Mouse (Mus musculus) limb, embryonic 13.5 days (tissue): Measurements from ENCODE around the gene Rnf225. TPM values are rescaled to one million over a fixed set of nuclear protein-coding genes. Genes with fewer than 3 reads are reported as not detected.

Experiments used
- ATAC-seq: fragments of 200-750 bp; cut with Nextera tagmentation; 2 replicates; pipeline ENCODE4 v1.8.0; 2017; ENCODE audit warnings: low read depth, moderate number of reproducible peaks, moderate TSS enrichment; ENCODE audit not compliant: low FRiP score
- H3K27ac ChIP-seq: fragments of 300-500 bp; sonication (generic); 2 replicates; pipeline ENCODE4 v1.5.1; 2015; ENCODE audit warnings: inconsistent platforms, mild to moderate bottlenecking, moderate library complexity
- H3K27me3 ChIP-seq: fragments of 300-500 bp; sonication (generic); 2 replicates; pipeline ENCODE4 v1.6.1; 2015; ENCODE audit warnings: mild to moderate bottlenecking, inconsistent platforms
- H3K36me3 ChIP-seq: fragments of 300-500 bp; sonication (generic); 2 replicates; pipeline ENCODE4 v1.6.1; 2015; ENCODE audit warnings: inconsistent platforms, mild to moderate bottlenecking, moderate library complexity
- H3K4me1 ChIP-seq: fragments of 300-500 bp; sonication (generic); 2 replicates; pipeline ENCODE4 v1.6.1; 2015; ENCODE audit warnings: inconsistent platforms
- H3K4me2 ChIP-seq: fragments of 300-500 bp; sonication (generic); replicated peaks from 2 replicates; pipeline ENCODE4 v1.6.1; 2015; ENCODE audit warnings: inconsistent platforms, mild to moderate bottlenecking, moderate library complexity
- H3K4me3 ChIP-seq: fragments of 300-500 bp; sonication (generic); 2 replicates; pipeline ENCODE4 v1.5.1; 2015; ENCODE audit warnings: moderate library complexity, mild to moderate bottlenecking, inconsistent platforms
- H3K9ac ChIP-seq: fragments of 300-500 bp; sonication (generic); 2 replicates; pipeline ENCODE4 v1.6.1; 2015; ENCODE audit warnings: mild to moderate bottlenecking, inconsistent platforms
- H3K9me3 ChIP-seq: fragments of 300-500 bp; sonication (generic); 2 replicates; pipeline ENCODE4 v1.6.1; 2016; ENCODE audit warnings: inconsistent platforms
- WGBS: fragments of 180-500 bp; shearing (Covaris S2); methylation state at CpG from one replicate; pipeline ENCODE4 v1.1.7; 2015; 5-methylcytosine and 5-hydroxymethylcytosine counted together
- polyA plus RNA-seq: library from polyadenylated mRNA; unstranded; fragments of >200 nt; fragmentation: Nextera tagmentation; extraction: Ambion mirVana; gene quantifications from 2 replicates; pipeline ENCODE4 v1.2.1, GENCODE M21; 2015

The Rnf225 gene
- polyA plus RNA-seq, 1 experiment from 2014 or later = 0.64 TPM

DNA sequence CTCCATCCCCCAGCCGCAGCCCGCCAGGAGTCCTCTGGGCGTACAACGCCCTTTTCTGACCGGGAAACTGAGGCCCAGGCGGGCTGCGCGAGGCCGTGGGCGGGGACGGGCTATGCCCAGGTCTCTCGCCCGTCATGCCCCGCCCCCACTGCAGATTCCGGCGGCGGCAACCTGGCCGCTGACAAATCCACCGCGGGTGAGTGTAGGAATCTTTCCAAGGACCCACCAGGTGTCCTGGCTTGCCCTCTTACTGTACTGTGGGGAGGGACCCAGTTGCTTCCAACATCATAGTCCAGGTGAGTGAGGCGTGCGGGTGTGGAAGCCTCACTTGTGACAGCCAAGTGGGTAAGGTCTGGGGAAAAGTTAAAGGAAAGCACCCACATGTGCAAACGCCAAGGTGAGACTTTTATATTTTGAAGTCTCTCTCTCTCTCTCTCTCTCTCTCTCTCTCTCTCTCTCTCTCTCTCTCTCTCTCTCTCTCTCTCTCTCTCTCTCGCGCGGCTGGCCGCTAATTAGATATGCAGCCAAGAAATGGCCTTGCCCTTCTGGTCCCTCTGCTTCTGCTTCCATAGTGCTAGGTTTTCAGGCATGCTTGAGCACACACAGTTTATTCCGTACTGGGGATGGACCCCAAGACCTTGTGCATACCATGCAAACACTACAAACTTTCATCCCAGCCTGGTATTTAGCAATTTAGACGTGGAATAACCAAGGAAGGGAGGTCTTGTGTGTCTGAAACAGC, 39.1 kb downstream of the Rnf225 start:
- Histone ChIP-seq H3K9ac (peak overlapping the region; percentile 84), H3K9me3 (no peaks in the 10 kb centered on the region), H3K4me2 (peak overlapping the region; percentile 87), H3K4me3 (peak overlapping the region; percentile 86), H3K27ac (peak overlapping the region; percentile 89), H3K27me3 (no peaks in the 10 kb centered on the region), H3K36me3 (peaks cover 27% of the 10 kb centered on the region), H3K4me1 (peaks cover 17% of the 10 kb centered on the region)
- under 1% methylated on average over 29 of the region's 29 CpGs for WGBS
- ATAC-seq = peak; percentile 62

DNA sequence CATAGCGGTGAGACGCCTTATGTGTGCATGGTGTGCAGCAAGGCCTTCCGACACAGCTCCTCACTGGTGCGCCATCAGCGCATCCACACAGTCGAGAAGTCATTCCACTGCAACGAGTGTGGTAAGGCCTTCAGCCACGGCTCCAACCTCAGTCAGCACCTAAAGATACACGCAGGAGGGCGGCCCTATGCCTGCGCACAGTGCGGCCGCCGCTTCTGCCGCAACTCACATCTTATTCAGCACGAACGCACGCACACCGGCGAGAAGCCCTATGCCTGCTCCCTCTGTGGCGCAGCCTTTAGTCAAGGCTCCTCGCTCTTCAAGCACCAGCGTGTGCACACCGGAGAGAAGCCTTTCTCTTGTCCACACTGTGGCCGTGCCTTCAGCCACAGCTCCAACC, 43.7 kb downstream of the Rnf225 start:
- Histone ChIP-seq H3K27me3 (no peaks in the 10 kb centered on the region), H3K4me2 (no peak overlapping the region), H3K4me1 (peaks cover 11% of the 10 kb centered on the region), H3K36me3 (peaks cover 42% of the 10 kb centered on the region), H3K9me3 (no peaks in the 10 kb centered on the region), H3K27ac (no peak overlapping the region), H3K4me3 (no peak overlapping the region), H3K9ac (no peak overlapping the region)
- no peak for ATAC-seq
- 96% methylated on average over 25 of the region's 25 CpGs for WGBS

- peak within 1 kb of the TSS; percentile 69 for H3K9ac ChIP-seq
- H3K9me3 ChIP-seq = no peaks in the 10 kb centered on the region
- WGBS = under 1% methylated on average over 48 of the region's 49 CpGs
- ATAC-seq = peak; percentile 99
- peaks cover 14% of the 10 kb centered on the region for H3K4me1 ChIP-seq
- H3K4me3 ChIP-seq = peak within 1 kb of the TSS; percentile 61
- peaks cover 12% of the 10 kb centered on the region for H3K36me3 ChIP-seq
- peak within 1 kb of the TSS; percentile 79 for H3K4me2 ChIP-seq
- H3K27ac ChIP-seq = peak within 1 kb of the TSS; percentile 93
- no peaks in the 10 kb centered on the region for H3K27me3 ChIP-seq
Measured at GRCm38 (mm10) chr7:12977682-12978389, 50.6 kb downstream of the Rnf225 start, which contains the start of gene Zfp446. TSS of gene Zfp446 (plus strand) at chr7:12977848.

DNA sequence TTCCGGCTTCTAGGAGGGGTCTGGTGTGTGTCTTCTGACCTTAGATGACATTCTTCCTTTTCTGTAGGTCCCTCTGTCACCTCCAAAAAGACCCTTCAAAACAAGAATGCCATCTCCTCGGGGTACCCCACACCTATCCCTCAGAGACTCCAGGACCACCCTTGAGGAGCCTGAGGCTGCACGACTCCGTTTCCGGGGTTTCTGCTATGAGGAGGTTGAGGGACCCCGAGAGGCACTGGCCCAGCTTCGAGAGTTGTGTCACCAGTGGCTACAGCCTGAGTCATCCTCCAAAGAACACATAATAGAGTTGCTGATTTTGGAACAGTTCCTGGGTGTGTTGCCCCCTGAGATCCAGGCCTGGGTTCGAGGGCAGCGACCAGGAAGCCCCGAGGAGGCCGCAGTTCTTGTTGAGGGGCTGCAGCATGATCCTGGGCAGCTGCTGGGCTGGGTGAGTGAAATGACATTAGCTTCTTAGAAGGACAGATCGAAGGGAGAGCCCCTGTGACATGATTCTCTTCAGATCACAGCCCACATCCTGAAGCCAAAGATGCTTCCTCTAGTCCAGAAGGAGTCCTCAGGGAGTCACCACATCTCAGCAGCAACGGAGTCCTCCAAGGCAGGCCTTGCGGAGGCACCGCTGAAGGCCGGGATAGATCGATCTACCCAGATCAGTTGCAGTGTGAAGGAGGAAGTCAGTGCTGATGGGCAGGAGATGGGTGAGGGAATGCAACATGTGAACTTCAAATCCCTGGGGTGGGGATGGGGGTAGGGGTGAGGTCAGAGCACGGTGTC, 51.9 kb downstream of the Rnf225 start:
- WGBS = 77% methylated on average over 18 of the region's 18 CpGs
- H3K9ac ChIP-seq = peak overlapping the region; percentile 69
- no peaks in the 10 kb centered on the region for H3K27me3 ChIP-seq
- ATAC-seq = no peak
- peak overlapping the region; percentile 90; the same call in 1 of the 2 replicates for H3K27ac ChIP-seq
- peaks cover 13% of the 10 kb centered on the region for H3K36me3 ChIP-seq
- H3K4me2 ChIP-seq = peak overlapping the region; percentile 79
- peaks cover 14% of the 10 kb centered on the region for H3K4me1 ChIP-seq
- H3K9me3 ChIP-seq = no peaks in the 10 kb centered on the region
- H3K4me3 ChIP-seq = peak overlapping the region; percentile 61

DNA sequence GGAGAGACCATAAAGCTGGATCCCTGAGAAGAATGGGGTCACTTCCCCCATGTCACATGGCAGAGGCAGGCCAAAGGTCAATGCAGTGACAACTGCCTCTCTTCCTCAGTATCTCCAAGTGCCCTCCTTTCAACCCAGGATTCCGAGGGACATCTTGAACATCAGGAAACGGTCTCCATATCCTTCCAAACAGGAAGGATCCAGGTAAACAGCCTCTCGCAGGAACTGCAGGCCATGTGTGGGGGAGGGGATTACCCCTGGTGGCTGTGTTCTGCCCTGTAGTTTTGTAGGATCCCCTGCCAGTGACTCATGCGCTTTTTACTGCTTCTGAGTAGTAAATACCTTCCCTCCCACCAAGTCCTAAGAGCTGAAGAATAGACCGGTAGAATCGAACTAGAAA, 52.6 kb downstream of the Rnf225 start:
- peaks cover 14% of the 10 kb centered on the region for H3K4me1 ChIP-seq
- H3K36me3 ChIP-seq = peaks cover 13% of the 10 kb centered on the region
- ATAC-seq = no peak

GRCm38 (mm10) chr7:12980291-12980690, 53.1 kb downstream of the Rnf225 start:
- Histone ChIP-seq H3K9ac (no peak overlapping the region), H3K27me3 (no peaks in the 10 kb centered on the region), H3K9me3 (no peaks in the 10 kb centered on the region), H3K36me3 (peaks cover 13% of the 10 kb centered on the region), H3K4me2 (no peak overlapping the region), H3K27ac (no peak overlapping the region), H3K4me1 (peaks cover 14% of the 10 kb centered on the region), H3K4me3 (no peak overlapping the region)
- no peak for ATAC-seq
- WGBS = 83% methylated on average over 7 of the region's 7 CpGs

More for the DNA sequence above, 52.6 kb downstream of the Rnf225 start:
- WGBS = 44% methylated on average over 6 of the region's 6 CpGs
- no peaks in the 10 kb centered on the region for H3K27me3 ChIP-seq
- no peak overlapping the region for H3K4me2 ChIP-seq
- no peak overlapping the region for H3K4me3 ChIP-seq
- no peak overlapping the region for H3K27ac ChIP-seq
- no peak overlapping the region; the same call in 1 of the 2 replicates for H3K9ac ChIP-seq
- H3K9me3 ChIP-seq = no peaks in the 10 kb centered on the region

Other genes with a start within 250 kb of the Rnf225 start
- gene Vmn2r55, start 242.4 kb upstream of the Rnf225 start, polyA plus RNA-seq = not detected in 2 replicates
- gene Vmn2r56, start 192.4 kb upstream of the Rnf225 start, polyA plus RNA-seq = not detected in 2 replicates
- 13.2 and 14.4 TPM in 2 replicates for gene Zscan18, start 123.8 kb upstream of the Rnf225 start, polyA plus RNA-seq
- gene Zfp329, start 108.6 kb upstream of the Rnf225 start, polyA plus RNA-seq = 17.5 TPM in 2 replicates
- 38.8 and 43.6 TPM in 2 replicates for gene Zfp110, start 92.7 kb upstream of the Rnf225 start, polyA plus RNA-seq
- 6.4 and 7.3 TPM in 2 replicates for gene Zfp128, start 46.2 kb upstream of the Rnf225 start, polyA plus RNA-seq
- gene Zscan22, start 29.6 kb upstream of the Rnf225 start, polyA plus RNA-seq = 15.8 and 20.9 TPM in 2 replicates
- 1,044 and 1,066 TPM in 2 replicates for gene Rps5, start 5.1 kb upstream of the Rnf225 start, polyA plus RNA-seq
- 12.6 and 13.6 TPM in 2 replicates for gene Zfp324, start 38.4 kb downstream of the Rnf225 start, polyA plus RNA-seq
- gene Zfp446, start 50.4 kb downstream of the Rnf225 start, polyA plus RNA-seq = 10.5 and 10.8 TPM in 2 replicates
- gene Slc27a5, start 70.8 kb downstream of the Rnf225 start, polyA plus RNA-seq = 0.08 and 0.34 TPM in 2 replicates
- 316 and 329 TPM in 2 replicates for gene Trim28, start 71.7 kb downstream of the Rnf225 start, polyA plus RNA-seq
- 28.0 and 29.6 TPM in 2 replicates for gene Zbtb45, start 82.6 kb downstream of the Rnf225 start, polyA plus RNA-seq
- gene Chmp2a, start 107.4 kb downstream of the Rnf225 start, polyA plus RNA-seq = 127 and 133 TPM in 2 replicates
- gene Ube2m, start 110.9 kb downstream of the Rnf225 start, polyA plus RNA-seq = 100 and 114 TPM in 2 replicates
- 3.2 and 3.8 TPM in 2 replicates for gene Mzf1, start 127.3 kb downstream of the Rnf225 start, polyA plus RNA-seq
- not detected in 2 replicates for gene Vmn1r85, start 167.8 kb downstream of the Rnf225 start, polyA plus RNA-seq
- not detected in 2 replicates for gene Vmn1r86, start 192.5 kb downstream of the Rnf225 start, polyA plus RNA-seq
- not detected in 2 replicates for gene Vmn1r87, start 212.7 kb downstream of the Rnf225 start, polyA plus RNA-seq
- gene Vmn1r88, start 232.2 kb downstream of the Rnf225 start, polyA plus RNA-seq = not detected in 2 replicates